Mouse (Mus musculus): ENCODE data around the gene Mis12. TPM values are rescaled to one million over a fixed set of nuclear protein-coding genes. Genes with fewer than 3 reads are reported as not detected.

Mis12 gene
- polyA plus RNA-seq, 1 experiment from 2014 or later, result 67.8 TPM

- Histone ChIP-seq H3K4me3 (no peak overlapping the region), H3K36me3 (replicated peaks) (peaks cover 48% of the 10 kb centered on the region), H3K27me3 (ENCODE audit: poor library complexity, severe bottlenecking) (no peaks in the 10 kb centered on the region), H3K27ac (no peak overlapping the region), H3K9me3 (no peaks in the 10 kb centered on the region), H3K4me1 (peaks cover 22% of the 10 kb centered on the region)
- DNase-seq (ENCODE audit: extremely low spot score, low spot score), result no peak
- 87% methylated on average over 4 of the region's 4 CpGs for WGBS
Observed at GRCm38 (mm10) chr11:71001167-71001566, 18.2 kb upstream of the Mis12 start.

DNA sequence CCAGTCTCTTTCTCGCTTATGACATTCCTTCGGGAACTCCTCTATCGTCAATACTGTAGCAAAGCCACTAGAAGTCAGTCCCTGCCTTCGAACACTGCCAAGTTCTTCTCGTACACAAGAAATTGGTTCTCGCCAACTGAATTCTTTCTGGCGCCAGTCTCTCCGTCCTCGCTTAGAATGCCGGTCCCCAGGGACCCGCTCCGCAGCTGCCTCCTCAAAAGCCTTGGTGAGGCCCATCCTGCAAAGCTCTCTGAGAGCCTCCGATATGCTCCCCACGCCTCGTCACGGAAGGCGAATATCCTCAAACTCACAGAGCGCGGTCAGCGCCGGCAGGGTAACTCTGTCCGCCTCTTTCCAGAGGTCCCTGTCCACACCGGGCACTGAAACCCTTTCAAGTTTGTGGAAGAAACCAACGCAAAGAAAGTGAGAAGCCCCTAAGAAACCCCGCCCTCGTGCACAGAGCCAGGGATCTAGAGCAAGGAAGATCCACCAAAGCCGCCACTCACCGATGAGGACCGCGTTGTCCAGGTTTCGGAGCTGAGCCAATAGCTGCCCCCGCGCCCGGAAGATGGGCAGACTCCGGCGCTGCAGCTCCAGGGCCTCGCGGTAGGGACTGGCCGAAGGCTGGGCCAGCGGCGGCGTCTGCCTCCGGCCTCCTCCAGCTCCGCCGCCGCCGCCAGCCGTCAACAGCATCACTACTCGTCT lies 15.6 kb upstream of the Mis12 start:
- 1% methylated on average over 49 of the region's 49 CpGs for WGBS
- Histone ChIP-seq H3K36me3 (replicated peaks) (peaks cover 35% of the 10 kb centered on the region), H3K4me1 (peaks cover 22% of the 10 kb centered on the region), H3K27ac (peak overlapping the region; percentile 87), H3K4me3 (peak overlapping the region; percentile 86), H3K9me3 (no peaks in the 10 kb centered on the region), H3K27me3 (ENCODE audit: poor library complexity, severe bottlenecking) (no peaks in the 10 kb centered on the region)
- no peak for DNase-seq (ENCODE audit: extremely low spot score, low spot score)

GRCm38 (mm10) chr11:71004316-71004773 lies 15.1 kb upstream of the Mis12 start, which contains the start of gene Dhx33:
Gene Dhx33, minus strand, starts transcription at chr11:71004437.
- no peaks in the 10 kb centered on the region for H3K9me3 ChIP-seq
- peaks cover 22% of the 10 kb centered on the region for H3K4me1 ChIP-seq
- H3K27me3 ChIP-seq (ENCODE audit: poor library complexity, severe bottlenecking), result no peaks in the 10 kb centered on the region
- H3K36me3 ChIP-seq (replicated peaks), result peaks cover 35% of the 10 kb centered on the region
- H3K4me3 ChIP-seq, result peak within 1 kb of the TSS; percentile 86
- WGBS, result under 1% methylated on average over 35 of the region's 35 CpGs
- peak within 1 kb of the TSS; percentile 87 for H3K27ac ChIP-seq
- DNase-seq (ENCODE audit: extremely low spot score, low spot score), result peak; percentile 97

DNA sequence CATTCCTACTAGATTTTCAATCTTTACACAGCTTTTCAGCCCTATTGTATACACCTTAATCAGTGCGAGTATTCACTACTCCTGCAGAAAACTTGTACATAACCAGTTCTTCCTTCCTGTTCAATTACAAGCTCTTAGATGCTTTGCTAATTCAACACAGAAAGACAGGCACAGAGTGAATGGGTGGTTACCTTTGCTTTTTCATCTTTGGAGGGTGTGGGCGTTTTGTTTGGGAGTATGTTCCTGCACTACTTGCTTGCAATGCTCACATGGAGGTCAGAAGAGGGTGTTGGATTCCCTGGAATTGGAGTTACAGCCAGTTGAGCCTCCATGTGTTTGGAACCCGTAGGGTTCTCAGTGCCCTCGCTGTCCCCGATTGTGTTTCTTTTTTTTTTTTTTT lies 14.4 kb upstream of the Mis12 start:
- Histone ChIP-seq H3K9me3 (no peaks in the 10 kb centered on the region), H3K36me3 (replicated peaks) (peaks cover 35% of the 10 kb centered on the region), H3K27ac (peak overlapping the region; percentile 87), H3K4me3 (peak overlapping the region; percentile 86), H3K4me1 (peaks cover 22% of the 10 kb centered on the region), H3K27me3 (ENCODE audit: poor library complexity, severe bottlenecking) (no peaks in the 10 kb centered on the region)
- WGBS, result 58% methylated on average over 5 of the region's 5 CpGs
- no peak for DNase-seq (ENCODE audit: extremely low spot score, low spot score)

- Histone ChIP-seq H3K36me3 (replicated peaks) (peaks cover 43% of the 10 kb centered on the region), H3K4me3 (no peak overlapping the region)
Observed at GRCm38 (mm10) chr11:71007026-71007425, 12.4 kb upstream of the Mis12 start.

GRCm38 (mm10) chr11:71007831-71008230 lies 11.6 kb upstream of the Mis12 start:
- DNase-seq (ENCODE audit: extremely low spot score, low spot score), result no peak
- 94% methylated on average over 7 of the region's 7 CpGs for WGBS
- Histone ChIP-seq H3K4me3 (no peak overlapping the region), H3K4me1 (peaks cover 13% of the 10 kb centered on the region), H3K27ac (no peak overlapping the region), H3K9me3 (no peaks in the 10 kb centered on the region), H3K27me3 (ENCODE audit: poor library complexity, severe bottlenecking) (no peaks in the 10 kb centered on the region), H3K36me3 (replicated peaks) (peaks cover 51% of the 10 kb centered on the region)

More at GRCm38 (mm10) chr11:71007026-71007425, 12.4 kb upstream of the Mis12 start:
- no peak for DNase-seq (ENCODE audit: extremely low spot score, low spot score)
- Histone ChIP-seq H3K27me3 (ENCODE audit: poor library complexity, severe bottlenecking) (no peaks in the 10 kb centered on the region), H3K27ac (no peak overlapping the region), H3K4me1 (peaks cover 21% of the 10 kb centered on the region), H3K9me3 (no peaks in the 10 kb centered on the region)
- 95% methylated on average over 6 of the region's 6 CpGs for WGBS

DNA sequence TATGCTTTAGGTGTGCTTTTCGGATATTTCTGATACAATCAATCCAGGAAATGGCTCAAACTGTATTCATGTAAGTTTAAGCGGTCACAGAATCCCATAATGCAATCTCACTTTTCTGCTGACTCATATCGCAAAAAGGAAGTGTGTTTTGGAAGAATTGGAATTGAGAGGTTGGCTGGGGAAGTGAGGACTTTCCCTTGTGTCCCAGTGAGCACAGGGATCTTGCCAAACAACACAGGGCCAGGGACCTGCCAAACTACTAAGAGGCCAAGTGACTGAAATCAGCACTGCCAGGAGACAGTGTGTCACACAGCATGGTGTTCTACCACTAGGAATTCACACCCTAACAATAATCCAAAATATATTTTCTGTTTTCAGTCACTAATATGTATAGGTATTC lies 11.1 kb upstream of the Mis12 start:
- Histone ChIP-seq H3K9me3 (no peaks in the 10 kb centered on the region), H3K4me3 (no peak overlapping the region), H3K27me3 (ENCODE audit: poor library complexity, severe bottlenecking) (no peaks in the 10 kb centered on the region), H3K27ac (no peak overlapping the region), H3K4me1 (peaks cover 8% of the 10 kb centered on the region), H3K36me3 (replicated peaks) (peaks cover 56% of the 10 kb centered on the region)
- 92% methylated on average over 3 of the region's 3 CpGs for WGBS
- no peak for DNase-seq (ENCODE audit: extremely low spot score, low spot score)

DNA sequence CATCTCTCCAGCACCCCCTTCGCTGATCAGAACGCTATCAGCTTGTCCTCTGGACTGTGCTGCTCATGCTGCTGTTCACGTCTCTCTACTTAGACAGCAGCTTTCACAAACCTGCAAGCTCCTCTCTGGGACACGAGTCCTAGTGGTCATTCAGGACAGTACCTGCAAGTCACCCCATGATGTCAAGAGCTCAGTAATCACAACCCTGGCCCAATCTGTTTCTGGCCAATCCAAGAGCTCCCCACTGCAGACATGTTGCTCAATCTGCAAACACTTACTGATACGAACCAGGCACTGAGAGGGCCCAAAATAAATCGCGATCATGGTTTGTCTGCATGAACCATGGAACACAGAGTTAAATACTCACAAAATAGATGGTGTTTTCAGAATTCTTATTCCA lies 6.7 kb upstream of the Mis12 start:
- no peaks in the 10 kb centered on the region for H3K27me3 ChIP-seq (ENCODE audit: poor library complexity, severe bottlenecking)
- no peak for DNase-seq (ENCODE audit: extremely low spot score, low spot score)
- no peak overlapping the region for H3K27ac ChIP-seq
- H3K36me3 ChIP-seq (replicated peaks), result peaks cover 60% of the 10 kb centered on the region
- H3K4me3 ChIP-seq, result no peak overlapping the region
- H3K9me3 ChIP-seq, result no peaks in the 10 kb centered on the region
- peaks cover 12% of the 10 kb centered on the region for H3K4me1 ChIP-seq
- WGBS, result 95% methylated on average over 7 of the region's 7 CpGs

- H3K27ac ChIP-seq, result no peak overlapping the region
- DNase-seq (ENCODE audit: extremely low spot score, low spot score), result no peak
- 95% methylated on average over 1 of the region's 1 CpGs for WGBS
Observed at GRCm38 (mm10) chr11:71017051-71017450, 2.4 kb upstream of the Mis12 start.

GRCm38 (mm10) chr11:71018416-71019200 lies 803 bp upstream of the Mis12 start:
- 6% methylated on average over 28 of the region's 28 CpGs for WGBS
- H3K9me3 ChIP-seq, result no peaks in the 10 kb centered on the region
- H3K27ac ChIP-seq, result peak overlapping the region; percentile 97
- H3K27me3 ChIP-seq (ENCODE audit: poor library complexity, severe bottlenecking), result no peaks in the 10 kb centered on the region
- peaks cover 42% of the 10 kb centered on the region for H3K36me3 ChIP-seq (replicated peaks)
- H3K4me3 ChIP-seq, result peak overlapping the region; percentile 87
- H3K4me1 ChIP-seq, result peaks cover 39% of the 10 kb centered on the region
- no peak for DNase-seq (ENCODE audit: extremely low spot score, low spot score)

More at GRCm38 (mm10) chr11:71017051-71017450, 2.4 kb upstream of the Mis12 start:
- Histone ChIP-seq H3K27me3 (ENCODE audit: poor library complexity, severe bottlenecking) (no peaks in the 10 kb centered on the region), H3K4me1 (peaks cover 39% of the 10 kb centered on the region), H3K4me3 (no peak overlapping the region), H3K36me3 (replicated peaks) (peaks cover 42% of the 10 kb centered on the region), H3K9me3 (no peaks in the 10 kb centered on the region)

- Histone ChIP-seq H3K36me3 (replicated peaks) (peaks cover 69% of the 10 kb centered on the region), H3K4me3 (no peak overlapping the region), H3K4me1 (peaks cover 26% of the 10 kb centered on the region), H3K9me3 (no peaks in the 10 kb centered on the region), H3K27ac (no peak overlapping the region), H3K27me3 (ENCODE audit: poor library complexity, severe bottlenecking) (no peaks in the 10 kb centered on the region)
- 85% methylated on average over 3 of the region's 3 CpGs for WGBS
- no peak for DNase-seq (ENCODE audit: extremely low spot score, low spot score)
Observed at GRCm38 (mm10) chr11:71028280-71028679, 8.9 kb downstream of the Mis12 start.

DNA sequence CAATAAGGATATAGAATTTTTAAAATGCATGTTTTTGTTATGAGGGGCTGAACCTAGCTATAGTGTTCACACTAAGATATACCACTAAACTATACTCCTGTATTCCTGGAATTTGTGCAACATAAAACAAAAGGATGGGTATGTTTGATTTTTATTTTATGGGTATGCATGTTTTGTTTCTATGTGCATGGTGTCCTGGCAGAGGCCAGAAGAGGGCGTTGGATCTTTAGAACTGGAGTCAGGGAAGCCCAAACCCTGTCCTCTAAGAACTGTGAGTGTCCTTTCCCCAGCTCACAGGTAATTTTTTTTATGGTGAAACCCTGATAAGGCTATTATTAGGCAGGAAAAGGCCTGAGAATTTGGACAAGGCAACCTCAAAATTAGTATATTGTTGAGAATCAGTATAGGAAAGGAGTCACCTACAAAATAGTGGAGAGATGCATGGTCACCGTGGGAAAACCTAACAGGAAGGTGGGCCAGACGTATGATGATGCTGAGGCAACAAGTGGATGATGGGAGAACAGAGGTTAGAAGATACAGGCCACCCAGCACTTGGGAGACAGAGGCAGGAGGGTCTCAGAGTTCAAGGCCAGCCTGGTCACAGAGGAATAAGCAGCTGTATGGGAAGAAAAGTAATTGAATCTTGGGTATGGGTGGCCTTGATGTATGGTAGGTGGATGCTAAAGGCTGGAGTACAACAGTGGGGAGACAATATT lies 10.2 kb downstream of the Mis12 start:
- no peaks in the 10 kb centered on the region for H3K9me3 ChIP-seq
- H3K27me3 ChIP-seq (ENCODE audit: poor library complexity, severe bottlenecking), result no peaks in the 10 kb centered on the region
- H3K4me3 ChIP-seq, result no peak overlapping the region
- WGBS, result 75% methylated on average over 3 of the region's 3 CpGs
- peaks cover 56% of the 10 kb centered on the region for H3K36me3 ChIP-seq (replicated peaks)
- H3K4me1 ChIP-seq, result peaks cover 39% of the 10 kb centered on the region
- no peak for DNase-seq (ENCODE audit: extremely low spot score, low spot score)
- no peak overlapping the region for H3K27ac ChIP-seq

Measured in forebrain, embryonic 10.5 days (tissue).